Mouse (Mus musculus) liver, embryonic 14.5 days (tissue): ENCODE measurements around the gene Lrrc4c. TPM values are rescaled to one million over a fixed set of nuclear protein-coding genes. Genes with fewer than 3 reads are reported as not detected.
A peak's percentile ranks its signal among the peaks of the same experiment; 100 is the strongest.

Experiments
- ATAC-seq: fragments of 200-750 bp; cut with Nextera tagmentation; 2 replicates; pipeline ENCODE4 v1.8.0; 2017; ENCODE audit warnings: moderate number of reproducible peaks, mild to moderate bottlenecking, moderate library complexity; ENCODE audit not compliant: insufficient read depth
- DNase-seq, 3 experiments: peaks; one replicate each; pipeline ENCODE4 v3.0.0-alpha.2; 2012 to 2013; ENCODE audit warnings: low read depth in 3 of 3, low spot score in 3 of 3
- H3K27ac ChIP-seq: fragments of 300-500 bp; sonication (generic); 2 replicates; pipeline ENCODE4 v1.5.1; 2014; ENCODE audit warnings: moderate library complexity, mild to moderate bottlenecking, control low read depth, inconsistent platforms
- H3K27me3 ChIP-seq: fragments of 300-500 bp; sonication (generic); 2 replicates; pipeline ENCODE4 v1.6.1; 2014; ENCODE audit warnings: mild to moderate bottlenecking, low read length, moderate library complexity; ENCODE audit not compliant: control insufficient read depth, insufficient read depth
- H3K36me3 ChIP-seq: fragments of 300-500 bp; sonication (generic); replicated peaks from 2 replicates; pipeline ENCODE4 v1.6.1; 2014; ENCODE audit warnings: low read depth; ENCODE audit not compliant: control insufficient read depth, insufficient read depth
- H3K4me1 ChIP-seq, 2 experiments: fragments of 200-500 bp in 1 of 2; fragments of 300-500 bp in 1 of 2; sonication (generic) in 1 of 2; replicated peaks; 2 replicates each; pipeline ENCODE4 v1.6.1; 2012 to 2014; ENCODE audit warnings: antibody characterized with exemption in 1 of 2, inconsistent platforms in 1 of 2, low read length in 1 of 2; ENCODE audit not compliant: control insufficient read depth in 2 of 2, insufficient read depth in 2 of 2
- H3K4me2 ChIP-seq: fragments of 300-500 bp; sonication (generic); 2 replicates; pipeline ENCODE4 v1.6.1; 2014; ENCODE audit warnings: low read depth, mild to moderate bottlenecking, control low read depth, moderate library complexity
- H3K4me3 ChIP-seq, 2 experiments: fragments of 200-500 bp in 1 of 2; fragments of 300-500 bp in 1 of 2; sonication (generic) in 1 of 2; 2 replicates each; pipeline ENCODE4 v1.5.1; 2012 to 2014; ENCODE audit warnings: low read depth in 2 of 2, low read length in 2 of 2, mild to moderate bottlenecking in 2 of 2, control low read depth in 1 of 2, inconsistent platforms in 1 of 2, moderate library complexity in 1 of 2; ENCODE audit not compliant: insufficient read depth in 1 of 2
- H3K9ac ChIP-seq: fragments of 300-500 bp; sonication (generic); replicated peaks from 2 replicates; pipeline ENCODE4 v1.6.1; 2014; ENCODE audit warnings: mild to moderate bottlenecking, control low read depth, moderate library complexity
- H3K9me3 ChIP-seq: fragments of 300-500 bp; sonication (generic); 2 replicates; pipeline ENCODE4 v1.6.1; 2016; ENCODE audit warnings: low read length, mixed read lengths; ENCODE audit not compliant: control insufficient read depth
- CTCF ChIP-seq: IDR thresholded peaks from 2 replicates; pipeline ENCODE4 v1.5.1; 2016; ENCODE audit warnings: antibody characterized with exemption, low read depth, control low read depth
- EP300 ChIP-seq: IDR thresholded peaks from 2 replicates; pipeline ENCODE4 v1.6.1; 2016; ENCODE audit warnings: antibody characterized with exemption, low read depth
- WGBS: fragments of 180-500 bp; shearing (Covaris S2); extraction: QIAGEN DNeasy Blood & Tissue Kit; methylation state at CpG from one replicate; pipeline ENCODE4 v1.1.7; 2014; ENCODE audit not compliant: insufficient replicate concordance; 5-methylcytosine and 5-hydroxymethylcytosine counted together
- polyA plus RNA-seq, 2 experiments: library from polyadenylated mRNA; depleted of rRNA in 1 of 2; stranded (reverse) in 1 of 2; unstranded in 1 of 2; fragments of >200 nt; fragmentation: Nextera tagmentation in 1 of 2; extraction: Ambion mirVana in 1 of 2; gene quantifications; 2 replicates each; pipeline versions ENCODE4 v1.2.1 to v1.2.3; 2012 to 2014

Lrrc4c gene
- polyA plus RNA-seq, 2 experiments = 0.04 to 0.19 TPM

- no peak for TF ChIP-seq CTCF
- TF ChIP-seq EP300 = no peak
- no peaks in the 10 kb centered on the region for H3K27me3 ChIP-seq
- DNase-seq (no peak), ATAC-seq (no peak)
- no peaks in the 10 kb centered on the region for H3K9me3 ChIP-seq
- H3K4me1 ChIP-seq = no peaks in the 10 kb centered on the region
- WGBS = 50% methylated on average over 1 of the region's 1 CpGs
- H3K36me3 ChIP-seq = no peaks in the 10 kb centered on the region
- no peak overlapping the region for H3K4me3 ChIP-seq
- H3K27ac ChIP-seq = no peak overlapping the region
- H3K4me2 ChIP-seq = no peak overlapping the region
- no peak overlapping the region for H3K9ac ChIP-seq
Measured at GRCm38 (mm10) chr2:96580136-96580733, 262.3 kb downstream of the Lrrc4c start.

- TF ChIP-seq CTCF = peak; percentile 38; the same call in 1 of the 2 replicates
- TF ChIP-seq EP300 = no peak
- WGBS = 8% methylated on average over 4 of the region's 4 CpGs
- Histone ChIP-seq H3K4me2 (no peak overlapping the region), H3K27me3 (no peaks in the 10 kb centered on the region), H3K4me1 (no peaks in the 10 kb centered on the region), H3K9ac (no peak overlapping the region), H3K27ac (no peak overlapping the region), H3K9me3 (no peaks in the 10 kb centered on the region), H3K4me3 (no peak overlapping the region), H3K36me3 (no peaks in the 10 kb centered on the region)
- ATAC-seq (no peak), DNase-seq (no peak)
Measured at GRCm38 (mm10) chr2:96585665-96586064, 267.7 kb downstream of the Lrrc4c start.

GRCm38 (mm10) chr2:96604801-96605200 lies 286.8 kb downstream of the Lrrc4c start:
- Histone ChIP-seq H3K27me3 (no peaks in the 10 kb centered on the region), H3K4me1 (no peaks in the 10 kb centered on the region), H3K4me2 (no peak overlapping the region), H3K36me3 (no peaks in the 10 kb centered on the region), H3K4me3 (no peak overlapping the region), H3K9ac (no peak overlapping the region), H3K27ac (no peak overlapping the region), H3K9me3 (no peaks in the 10 kb centered on the region)
- 65% methylated on average over 3 of the region's 3 CpGs for WGBS
- TF ChIP-seq CTCF (no peak), EP300 (no peak)
- no peak for ATAC-seq
- no peak for DNase-seq

- TF ChIP-seq CTCF = no peak
- no peak for TF ChIP-seq EP300
- H3K4me3 ChIP-seq = no peak overlapping the region
- no peak overlapping the region for H3K4me2 ChIP-seq
- no peaks in the 10 kb centered on the region for H3K9me3 ChIP-seq
- DNase-seq (no peak), ATAC-seq (no peak)
- H3K4me1 ChIP-seq = no peaks in the 10 kb centered on the region
- H3K9ac ChIP-seq = no peak overlapping the region
- H3K36me3 ChIP-seq = no peaks in the 10 kb centered on the region
- WGBS = 40% methylated on average over 1 of the region's 1 CpGs
- no peaks in the 10 kb centered on the region for H3K27me3 ChIP-seq
- H3K27ac ChIP-seq = no peak overlapping the region
Measured at GRCm38 (mm10) chr2:96614121-96614520, 296.2 kb downstream of the Lrrc4c start.

GRCm38 (mm10) chr2:96618691-96619205 lies 300.8 kb downstream of the Lrrc4c start:
- Histone ChIP-seq H3K9ac (no peak overlapping the region), H3K4me3 (no peak overlapping the region), H3K36me3 (no peaks in the 10 kb centered on the region), H3K27ac (no peak overlapping the region), H3K4me1 (no peaks in the 10 kb centered on the region), H3K4me2 (no peak overlapping the region), H3K27me3 (no peaks in the 10 kb centered on the region), H3K9me3 (no peaks in the 10 kb centered on the region)
- no peak for DNase-seq
- no peak for ATAC-seq
- TF ChIP-seq EP300 (no peak), CTCF (no peak)
- 62% methylated on average over 6 of the region's 6 CpGs for WGBS
